Mouse (Mus musculus) gastrocnemius, postnatal 36 days (tissue): ENCODE data around the gene Lhx9. TPM values are rescaled to one million over a fixed set of nuclear protein-coding genes. Genes with fewer than 3 reads are reported as not detected.

ENCODE experiments used
- total RNA-seq, 2 experiments: library from RNA; stranded (reverse); gene quantifications; 2 replicates each; pipeline ENCODE4 v1.2.3; 2021

Gene Lhx9
- total RNA-seq, 2 experiments from 2014 or later, result not detected

Other genes with a start within 250 kb of the Lhx9 start
- 10 to 100 TPM; 85.8 to 90.1 TPM for gene Nek7, start 228.4 kb downstream of the Lhx9 start, total RNA-seq
- 10 to 100 TPM; 11.2 to 18.4 TPM for gene 2310009B15Rik, start 8.3 kb upstream of the Lhx9 start, total RNA-seq
- gene Dennd1b, start 114.9 kb upstream of the Lhx9 start, total RNA-seq, result 10 to 100 TPM; 18.5 to 20.1 TPM